Mouse (Mus musculus): ENCODE measurements around the gene Lrrc15. TPM values are rescaled to one million over a fixed set of nuclear protein-coding genes. Genes with fewer than 3 reads are reported as not detected.

The Lrrc15 gene
- total and polyA plus RNA-seq, 3 experiments = 0.06 to 0.08 (median 0.07) TPM

DNA sequence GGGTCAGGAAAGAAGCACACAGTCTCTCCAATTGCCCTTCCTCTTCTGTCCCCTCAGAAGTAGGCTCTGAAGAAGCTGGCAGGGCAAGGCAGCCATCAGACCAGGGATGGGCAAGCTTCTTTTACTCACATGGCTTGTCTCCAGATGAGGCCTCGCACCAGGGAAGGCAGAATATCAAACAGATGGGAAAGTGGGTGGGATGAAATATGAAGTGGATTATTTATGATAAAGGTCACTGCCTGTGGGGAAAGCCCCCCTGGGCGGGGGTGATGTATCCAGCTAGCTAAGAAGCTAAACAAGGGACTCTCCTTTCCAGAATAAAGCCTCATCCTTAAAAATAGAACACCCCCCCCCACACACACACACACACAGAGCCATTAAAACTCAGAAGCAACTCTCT lies 47.5 kb downstream of the Lrrc15 start:
- no peak overlapping the region for H3K4me3 ChIP-seq
- no peak for DNase-seq
- H3K79me2 ChIP-seq (replicated peaks; ENCODE audit: control insufficient read depth, insufficient read depth, low read length) = no peaks in the 10 kb centered on the region
- 35% methylated on average over 2 of the region's 2 CpGs for WGBS
- H3K27ac ChIP-seq = no peak overlapping the region; the same call in 1 of the 2 replicates
- no peaks in the 10 kb centered on the region for H3K27me3 ChIP-seq (ENCODE audit: control insufficient read depth, insufficient read depth, low read length)
- no peaks in the 10 kb centered on the region for H3K36me3 ChIP-seq (ENCODE audit: control insufficient read depth, insufficient read depth, low read length)
- intact Hi-C loops (cut with DNase I) = loop anchor here (5.0 kb wide), 1 partner anchor 228 kb away; no protein-coding TSS in a partner anchor
- no peak for TF ChIP-seq CTCF (IDR thresholded peaks at IDR 0.05)
- peaks cover 2% of the 10 kb centered on the region; the same call in 1 of the 2 replicates for H3K4me1 ChIP-seq (ENCODE audit: control insufficient read depth, insufficient read depth, low read length)
- no peak overlapping the region for H3K9ac ChIP-seq (ENCODE audit: low read depth, low read length)

DNA sequence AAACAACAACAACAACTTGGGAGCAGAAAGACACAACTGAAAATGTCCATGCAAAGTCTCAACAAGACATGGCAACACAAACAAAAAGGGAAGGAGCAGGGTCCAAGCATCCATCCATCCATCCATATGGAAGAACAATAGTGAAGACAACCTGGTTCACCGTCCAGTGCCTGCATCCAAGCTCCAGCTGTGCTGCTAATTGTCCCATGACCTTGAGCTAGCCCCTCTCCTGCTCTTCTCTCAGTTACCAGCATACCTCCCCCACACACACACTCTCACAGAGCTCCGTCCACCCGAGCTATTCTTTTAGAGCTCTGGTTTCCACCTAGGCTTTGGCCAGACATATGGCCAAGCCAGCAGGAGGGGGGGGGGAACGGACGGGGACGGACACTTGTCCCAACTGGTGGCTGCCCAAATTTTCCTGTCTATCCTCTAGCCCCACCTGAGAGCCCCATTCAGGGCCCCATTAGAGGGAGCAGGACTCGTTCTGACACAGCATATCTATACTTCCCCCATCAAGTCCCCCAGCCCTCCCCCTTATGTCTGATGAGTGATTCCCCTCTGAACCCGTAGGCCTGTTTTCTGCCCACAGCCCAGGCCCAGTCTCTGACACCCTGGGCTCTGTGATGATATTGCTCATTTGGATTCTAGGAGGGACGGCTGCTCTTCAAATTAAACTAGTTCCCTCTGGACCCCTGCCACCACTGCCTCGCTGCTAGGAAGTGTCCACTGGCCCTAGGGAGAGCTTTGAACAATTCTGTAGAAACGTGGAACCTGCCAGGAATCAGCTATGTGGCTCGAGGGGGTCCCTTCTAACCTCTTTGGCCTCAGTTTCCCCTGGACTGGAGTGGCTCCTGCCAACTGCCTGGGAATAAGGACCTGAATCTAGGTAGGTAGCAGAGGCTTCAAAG lies 48.2 kb downstream of the Lrrc15 start:
- Histone ChIP-seq H3K27ac (no peak overlapping the region), H3K9ac (ENCODE audit: low read depth, low read length) (no peak overlapping the region), H3K79me2 (replicated peaks; ENCODE audit: control insufficient read depth, insufficient read depth, low read length) (no peaks in the 10 kb centered on the region), H3K4me1 (ENCODE audit: control insufficient read depth, insufficient read depth, low read length) (peaks cover 2% of the 10 kb centered on the region; the same call in 1 of the 2 replicates), H3K36me3 (ENCODE audit: control insufficient read depth, insufficient read depth, low read length) (no peaks in the 10 kb centered on the region), H3K4me3 (no peak overlapping the region), H3K27me3 (ENCODE audit: control insufficient read depth, insufficient read depth, low read length) (no peaks in the 10 kb centered on the region)
- intact Hi-C loops (cut with DNase I) = loop anchor here (5.0 kb wide), 1 partner anchor 228 kb away; no protein-coding TSS in a partner anchor
- 71% methylated on average over 12 of the region's 12 CpGs for WGBS
- peak in 1 of 2 experiments; percentile 13 for DNase-seq
- no peak for TF ChIP-seq POLR2A (IDR thresholded peaks at IDR 0.05; ENCODE audit: insufficient read depth, low read depth, low read length)
- no peak for TF ChIP-seq CTCF (IDR thresholded peaks at IDR 0.05)
- no peak for TF ChIP-seq EP300 (IDR thresholded peaks at IDR 0.05; ENCODE audit: insufficient read depth, low read depth, low read length)

DNA sequence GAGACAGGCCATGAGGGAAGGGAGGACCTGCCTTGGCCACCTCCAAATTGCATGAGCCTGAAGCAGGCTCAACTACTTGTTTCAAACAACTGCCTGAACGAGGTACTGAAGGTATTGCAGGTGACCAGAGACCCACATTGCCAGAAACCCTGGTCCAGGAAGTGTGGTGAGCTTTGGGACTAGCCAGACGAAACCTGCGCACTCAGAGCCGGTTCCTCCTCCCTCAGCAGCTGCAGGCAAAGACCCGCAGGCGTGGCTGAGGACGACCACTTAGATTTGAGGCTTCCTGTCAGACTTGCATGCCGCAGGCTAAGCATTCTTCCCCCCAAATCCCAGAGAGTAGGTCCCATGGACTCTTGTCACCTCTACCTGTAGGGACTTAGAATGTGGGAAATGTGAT lies 49.0 kb downstream of the Lrrc15 start:
- H3K27me3 ChIP-seq (ENCODE audit: control insufficient read depth, insufficient read depth, low read length) = no peaks in the 10 kb centered on the region
- DNase-seq = no peak
- H3K9ac ChIP-seq (ENCODE audit: low read depth, low read length) = no peak overlapping the region
- no peaks in the 10 kb centered on the region for H3K79me2 ChIP-seq (replicated peaks; ENCODE audit: control insufficient read depth, insufficient read depth, low read length)
- H3K4me1 ChIP-seq (ENCODE audit: control insufficient read depth, insufficient read depth, low read length) = peaks cover 2% of the 10 kb centered on the region; the same call in 1 of the 2 replicates
- 69% methylated on average over 8 of the region's 8 CpGs for WGBS
- intact Hi-C loops (cut with DNase I) = no loop called here
- no peaks in the 10 kb centered on the region for H3K36me3 ChIP-seq (ENCODE audit: control insufficient read depth, insufficient read depth, low read length)
- H3K27ac ChIP-seq = no peak overlapping the region
- H3K4me3 ChIP-seq = no peak overlapping the region
- TF ChIP-seq EP300 (IDR thresholded peaks at IDR 0.05; ENCODE audit: insufficient read depth, low read depth, low read length) (no peak), POLR2A (IDR thresholded peaks at IDR 0.05; ENCODE audit: insufficient read depth, low read depth, low read length) (no peak), CTCF (IDR thresholded peaks at IDR 0.05) (no peak)

DNA sequence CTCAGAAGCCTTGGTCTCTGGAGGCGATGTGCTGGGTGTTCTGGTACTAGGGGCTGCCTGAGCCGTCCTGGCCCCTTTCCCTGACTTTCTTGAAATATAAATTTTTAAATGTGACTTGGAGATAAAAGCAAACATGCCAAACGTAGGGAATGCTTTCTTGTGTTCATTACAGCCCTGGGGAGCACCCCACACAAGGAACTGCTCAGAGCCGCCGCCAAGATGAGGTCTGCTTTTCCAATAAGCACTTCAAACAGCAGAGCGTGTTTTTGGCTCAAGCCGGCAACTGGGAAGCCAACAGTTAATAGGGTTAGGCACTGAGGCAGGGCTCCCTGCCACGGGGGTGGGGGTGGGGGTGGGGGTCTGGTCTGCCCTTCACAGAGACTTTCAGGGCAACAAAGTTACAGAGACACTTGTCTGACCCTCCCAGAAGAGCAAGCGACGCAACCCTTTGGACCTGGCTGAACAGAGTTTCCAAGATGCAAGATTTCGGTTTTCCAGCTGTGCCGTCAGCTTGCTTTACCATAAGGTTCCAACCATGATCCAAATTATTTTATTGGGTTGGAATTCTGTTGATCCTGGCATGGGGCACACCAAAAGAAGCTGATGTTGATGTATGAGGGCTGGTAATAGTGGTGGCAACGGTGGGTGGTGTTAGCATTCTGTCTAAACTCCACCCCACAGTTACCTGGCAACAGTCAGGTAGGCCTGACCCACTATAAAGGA lies 51.0 kb downstream of the Lrrc15 start:
- intact Hi-C loops (cut with DNase I) = no loop called here
- DNase-seq = no peak

DNA sequence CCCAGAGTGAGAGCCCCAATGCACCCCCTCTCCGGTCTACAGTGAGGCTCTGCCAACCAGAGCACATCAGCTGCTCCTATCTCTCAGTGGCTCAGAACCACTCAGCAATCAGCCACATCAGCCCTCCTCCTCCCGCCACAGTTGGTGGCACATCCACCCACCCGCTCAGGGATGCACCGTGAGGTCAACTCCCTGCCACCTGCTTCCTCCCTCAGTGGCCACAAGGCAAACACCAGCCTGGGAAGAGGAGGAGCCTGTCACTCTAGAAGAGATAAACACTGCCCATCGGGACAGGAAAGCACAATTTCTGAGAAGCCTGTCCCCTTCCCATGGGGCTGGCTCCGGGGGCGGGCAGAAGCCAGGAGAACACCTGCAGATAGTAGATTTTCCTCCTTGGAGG lies 55.7 kb downstream of the Lrrc15 start:
- H3K4me1 ChIP-seq (ENCODE audit: control insufficient read depth, insufficient read depth, low read length) = no peaks in the 10 kb centered on the region
- intact Hi-C loops (cut with DNase I) = no loop called here
- no peaks in the 10 kb centered on the region for H3K27me3 ChIP-seq (ENCODE audit: control insufficient read depth, insufficient read depth, low read length)
- 31% methylated on average over 7 of the region's 7 CpGs for WGBS
- no peaks in the 10 kb centered on the region for H3K36me3 ChIP-seq (ENCODE audit: control insufficient read depth, insufficient read depth, low read length)
- no peak overlapping the region for H3K9ac ChIP-seq (ENCODE audit: low read depth, low read length)
- no peak for TF ChIP-seq CTCF (IDR thresholded peaks at IDR 0.05)
- no peak for TF ChIP-seq POLR2A (IDR thresholded peaks at IDR 0.05; ENCODE audit: insufficient read depth, low read depth, low read length)
- TF ChIP-seq EP300 (IDR thresholded peaks at IDR 0.05; ENCODE audit: insufficient read depth, low read depth, low read length) = no peak
- H3K79me2 ChIP-seq (replicated peaks; ENCODE audit: control insufficient read depth, insufficient read depth, low read length) = no peaks in the 10 kb centered on the region
- H3K4me3 ChIP-seq = no peak overlapping the region
- no peak overlapping the region for H3K27ac ChIP-seq
- peak in 1 of 2 experiments; percentile 16 for DNase-seq

More for the DNA sequence above, 51.0 kb downstream of the Lrrc15 start:
- Histone ChIP-seq H3K27me3 (ENCODE audit: control insufficient read depth, insufficient read depth, low read length) (no peaks in the 10 kb centered on the region), H3K36me3 (ENCODE audit: control insufficient read depth, insufficient read depth, low read length) (no peaks in the 10 kb centered on the region), H3K4me1 (ENCODE audit: control insufficient read depth, insufficient read depth, low read length) (peaks cover 2% of the 10 kb centered on the region; the same call in 1 of the 2 replicates), H3K79me2 (replicated peaks; ENCODE audit: control insufficient read depth, insufficient read depth, low read length) (no peaks in the 10 kb centered on the region), H3K9ac (ENCODE audit: low read depth, low read length) (no peak overlapping the region), H3K4me3 (no peak overlapping the region), H3K27ac (no peak overlapping the region)
- TF ChIP-seq EP300 (IDR thresholded peaks at IDR 0.05; ENCODE audit: insufficient read depth, low read depth, low read length) (no peak), CTCF (IDR thresholded peaks at IDR 0.05) (no peak), POLR2A (IDR thresholded peaks at IDR 0.05; ENCODE audit: insufficient read depth, low read depth, low read length) (no peak)
- 54% methylated on average over 13 of the region's 13 CpGs for WGBS
